Mouse (Mus musculus) cerebellum, adult 9-11 months (tissue): ENCODE data around the gene Hrc.
"Not testable (repeated sequence)": the region's sequence is repeated elsewhere in the genome, so short reads cannot be mapped to it uniquely, and the experiment has no call there.

Experiments used
- DNase-seq: peaks from one replicate; pipeline ENCODE4 v3.0.0; 2022

Gene Hrc

GRCm38 (mm10) chr7:45334605-45335004, 485 bp upstream of the Hrc start:
- DNase-seq: no peak

DNA sequence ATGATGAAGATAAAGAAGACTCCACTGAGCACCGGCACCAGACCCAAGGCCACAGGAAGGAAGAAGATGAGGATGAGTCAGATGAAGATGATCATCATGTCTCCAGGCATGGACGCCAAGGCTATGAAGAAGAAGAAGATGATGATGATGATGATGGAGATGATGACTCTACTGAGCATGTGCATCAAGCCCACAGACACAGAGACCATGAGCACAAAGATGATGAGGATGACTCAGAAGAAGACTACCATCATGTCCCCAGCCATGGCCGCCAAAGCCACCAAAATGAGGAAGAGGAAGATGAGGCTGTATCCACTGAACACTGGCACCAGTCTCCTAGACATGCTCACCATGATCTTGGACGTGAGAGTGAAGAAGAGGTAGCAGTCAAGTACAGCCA, 1.2 kb downstream of the Hrc start:
- DNase-seq: no peak

DNA sequence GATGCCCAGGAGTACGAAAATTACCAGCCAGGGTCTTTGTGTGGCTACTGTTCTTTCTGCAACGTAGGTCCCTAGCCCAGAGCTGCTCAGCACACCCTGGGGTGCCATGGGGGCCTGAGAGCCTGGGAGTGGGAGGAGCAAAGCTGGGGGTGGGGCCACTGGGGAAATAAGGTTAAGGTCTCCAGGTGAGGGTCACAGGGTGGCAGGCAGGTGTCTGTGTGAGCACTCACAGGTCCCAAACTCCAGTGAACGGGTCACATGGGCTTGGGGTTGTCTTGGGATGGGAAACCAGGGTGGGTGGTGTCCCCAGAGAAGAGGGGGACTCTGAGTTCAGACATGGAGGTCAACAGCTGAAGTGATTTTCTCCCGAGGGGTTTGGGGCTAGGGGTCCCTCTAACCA, 2.4 kb downstream of the Hrc start:
- DNase-seq: peak; percentile 49

DNA sequence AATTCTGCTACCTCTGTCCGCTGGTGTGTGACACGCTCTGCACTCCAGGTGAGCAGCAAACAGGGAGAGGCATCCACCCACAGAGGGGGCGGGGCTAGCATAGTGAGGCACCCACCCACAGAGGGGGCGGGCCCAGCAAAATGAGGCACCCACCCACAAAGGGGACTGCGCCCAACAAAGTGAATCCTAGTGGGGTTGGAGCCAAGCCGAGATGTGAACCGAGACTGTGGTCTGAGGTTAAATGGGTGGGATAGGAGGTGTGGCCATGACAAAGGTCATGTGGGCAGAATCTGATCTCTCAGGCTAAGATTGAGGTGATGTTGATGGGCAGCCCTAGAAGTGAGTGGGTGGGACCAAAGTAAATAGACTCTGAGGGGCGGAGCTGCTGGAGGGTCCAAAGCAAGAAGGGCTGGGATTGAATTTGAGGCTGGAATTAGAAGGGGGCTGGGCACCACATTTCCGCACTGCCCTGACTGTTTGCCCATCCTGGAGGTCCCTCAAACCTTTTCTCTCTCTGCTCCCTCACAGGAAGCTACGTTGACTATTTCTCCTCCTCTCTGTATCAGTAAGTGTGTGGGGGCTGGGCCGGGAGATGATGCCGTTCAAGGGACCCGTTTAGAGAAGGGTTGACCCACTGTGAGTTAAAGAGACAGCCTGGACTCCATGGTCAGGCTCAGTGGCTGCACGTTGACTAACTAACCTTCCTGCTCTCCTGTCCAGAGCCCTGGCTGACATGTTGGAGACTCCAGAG, 3.2 kb downstream of the Hrc start:
- peak; percentile 66 for DNase-seq

DNA sequence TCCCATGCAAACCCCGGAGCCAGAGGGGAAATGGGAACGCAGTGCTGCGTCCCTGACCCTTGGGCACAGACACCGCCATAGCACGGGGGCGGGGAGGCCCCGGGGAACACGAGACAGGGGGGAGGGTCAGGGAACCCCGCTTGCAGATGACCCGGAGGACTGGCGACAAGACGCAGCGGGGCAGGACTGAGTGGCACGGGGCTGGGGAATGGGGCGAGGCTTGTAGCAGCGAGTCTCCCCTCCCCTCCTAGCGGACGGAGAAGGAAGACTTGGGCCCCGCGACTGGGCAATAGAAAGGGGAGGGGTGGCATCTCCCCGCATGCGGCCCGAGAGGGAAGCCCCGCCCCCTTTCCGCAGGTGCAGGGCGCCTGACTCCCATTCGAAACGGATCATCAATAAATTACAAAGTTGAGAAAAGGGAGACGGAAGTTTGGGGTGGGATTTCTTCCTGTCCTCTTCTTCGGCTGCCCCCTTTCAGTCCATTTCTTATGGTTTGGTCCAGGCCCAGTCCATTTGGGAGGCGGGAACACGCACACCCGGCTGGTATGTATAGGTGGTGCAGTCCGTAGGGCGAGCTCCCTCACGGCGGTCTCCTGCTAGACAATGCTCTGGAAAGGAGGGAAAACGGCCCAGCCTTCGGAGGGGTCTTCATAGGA, 4.4 kb downstream of the Hrc start:
- peak; percentile 83 for DNase-seq

DNA sequence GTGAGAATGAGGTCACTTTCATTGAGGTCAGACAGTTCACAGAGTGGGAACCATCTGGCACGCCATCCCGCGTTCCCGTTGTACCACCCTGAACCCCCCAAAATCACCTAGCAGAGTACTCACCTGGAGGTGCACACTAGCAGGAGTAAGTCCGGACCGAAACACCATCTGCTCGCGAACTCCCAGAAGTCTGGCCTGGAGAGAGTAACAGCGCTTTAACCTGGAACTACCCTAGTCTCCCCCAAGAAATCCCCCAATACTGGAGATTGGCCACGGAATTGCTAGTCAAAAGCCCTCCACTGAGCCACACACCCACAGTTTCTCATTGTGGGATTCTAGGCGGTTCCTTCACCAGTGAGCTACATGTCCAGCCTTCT, 5.0 kb downstream of the Hrc start:
- DNase-seq: no peak

- DNase-seq: peak; percentile 56
Measured at GRCm38 (mm10) chr7:45340669-45341068, 5.6 kb downstream of the Hrc start.

- DNase-seq: peak; percentile 76
Measured at GRCm38 (mm10) chr7:45341303-45341702, 6.2 kb downstream of the Hrc start.

- DNase-seq: no peak
Measured at GRCm38 (mm10) chr7:45342081-45342480, 7.0 kb downstream of the Hrc start.

DNA sequence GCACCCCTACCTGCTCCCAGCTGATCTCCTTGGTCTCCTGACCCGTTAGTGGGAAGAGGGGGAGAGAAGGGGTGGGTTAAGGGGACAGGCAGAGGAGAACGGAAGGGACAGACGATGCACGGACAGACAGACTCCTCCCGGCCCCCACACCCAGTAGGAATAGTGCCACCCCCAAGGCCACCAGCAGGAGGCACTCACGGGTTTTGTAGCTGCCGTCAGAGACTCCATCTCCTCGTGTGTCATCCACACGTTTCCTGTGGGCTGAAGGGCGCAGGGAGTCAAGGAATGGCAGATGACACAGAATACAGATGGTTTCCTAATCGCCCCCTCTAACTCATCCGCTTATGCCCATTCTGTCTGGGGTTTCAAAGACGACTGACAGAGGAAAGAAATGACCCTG, 8.5 kb downstream of the Hrc start:
- DNase-seq: no peak

GRCm38 (mm10) chr7:45346905-45347304, 11.8 kb downstream of the Hrc start:
- peak; percentile 21 for DNase-seq

DNA sequence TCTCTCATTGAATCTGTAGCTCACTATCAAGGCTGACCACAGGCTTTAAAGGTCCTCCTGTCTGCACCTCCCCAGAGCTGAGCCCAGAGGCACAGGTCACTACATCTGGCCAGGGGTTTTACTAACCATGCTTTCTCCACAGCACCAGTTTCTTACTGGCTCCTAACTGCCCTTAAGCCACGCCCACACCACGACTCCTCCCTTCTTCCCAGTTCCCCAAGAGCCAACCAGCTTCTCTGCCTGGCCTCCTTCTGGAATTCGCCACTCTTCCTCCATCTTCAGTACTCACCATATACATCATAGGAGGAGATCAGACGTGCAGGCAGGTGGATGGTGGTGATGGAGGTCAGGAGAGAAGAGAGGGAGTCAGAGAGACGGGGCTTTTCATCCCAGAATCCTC, 18.0 kb downstream of the Hrc start:
- no peak for DNase-seq

GRCm38 (mm10) chr7:45355318-45356020, 20.4 kb downstream of the Hrc start:
- DNase-seq: no peak

DNA sequence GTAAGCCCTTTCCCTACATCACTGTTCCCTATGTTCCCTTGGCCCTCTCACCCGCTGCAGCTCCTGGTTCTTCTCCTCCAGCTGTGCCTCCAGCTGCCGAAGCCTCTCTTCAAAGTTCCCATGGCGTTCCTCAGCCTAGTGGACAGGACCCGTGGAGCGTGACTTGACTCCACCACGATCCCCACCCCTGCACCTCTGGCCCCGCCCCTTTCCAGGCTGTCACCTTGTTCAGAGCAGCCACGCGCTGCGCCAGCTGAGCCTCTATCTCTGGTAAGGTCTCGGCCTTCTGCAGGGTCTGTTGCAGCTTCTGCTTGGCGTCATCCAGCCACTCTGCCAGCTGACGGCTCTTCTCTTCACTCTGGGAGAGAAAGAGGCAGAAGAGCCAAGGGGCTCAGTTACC, 21.0 kb downstream of the Hrc start:
- DNase-seq: no peak

- not testable (repeated sequence) for DNase-seq
Measured at GRCm38 (mm10) chr7:45359081-45359480, 24.0 kb downstream of the Hrc start.

DNA sequence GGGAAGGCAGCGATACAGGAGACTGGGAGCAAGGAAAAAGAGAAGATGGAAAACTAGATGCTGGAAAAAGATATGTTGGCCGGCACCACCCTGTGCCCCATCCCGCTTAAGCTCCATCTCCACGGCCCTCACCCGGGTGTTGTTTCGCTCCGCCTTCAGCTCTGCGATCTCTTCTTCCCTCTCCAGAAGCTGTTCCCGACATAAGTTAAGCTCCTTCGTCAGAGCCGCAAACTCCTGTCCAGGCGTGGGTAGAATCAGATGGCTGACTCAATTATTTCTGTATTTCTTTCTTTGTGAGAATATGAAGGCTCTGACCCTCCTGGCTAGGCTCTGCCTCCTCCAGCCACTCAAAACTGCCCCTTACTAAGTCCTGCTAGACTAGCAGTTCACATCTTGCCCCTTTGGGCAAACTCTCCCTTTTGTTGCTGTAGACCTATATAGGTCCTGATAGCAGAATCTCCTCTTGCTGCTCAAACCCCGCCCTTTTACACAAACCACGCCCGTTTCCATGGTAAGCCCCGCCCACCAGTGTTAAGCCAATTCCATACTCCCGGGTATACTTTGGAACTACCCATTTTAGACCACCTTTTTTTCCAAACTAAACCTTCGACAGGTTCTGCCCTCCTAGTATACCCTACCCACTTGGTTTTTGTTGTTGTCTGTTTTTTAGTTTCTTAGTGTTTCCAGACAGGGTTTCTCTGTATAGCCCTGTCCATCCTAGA, 25.5 kb downstream of the Hrc start:
- DNase-seq: peak; percentile 75

DNA sequence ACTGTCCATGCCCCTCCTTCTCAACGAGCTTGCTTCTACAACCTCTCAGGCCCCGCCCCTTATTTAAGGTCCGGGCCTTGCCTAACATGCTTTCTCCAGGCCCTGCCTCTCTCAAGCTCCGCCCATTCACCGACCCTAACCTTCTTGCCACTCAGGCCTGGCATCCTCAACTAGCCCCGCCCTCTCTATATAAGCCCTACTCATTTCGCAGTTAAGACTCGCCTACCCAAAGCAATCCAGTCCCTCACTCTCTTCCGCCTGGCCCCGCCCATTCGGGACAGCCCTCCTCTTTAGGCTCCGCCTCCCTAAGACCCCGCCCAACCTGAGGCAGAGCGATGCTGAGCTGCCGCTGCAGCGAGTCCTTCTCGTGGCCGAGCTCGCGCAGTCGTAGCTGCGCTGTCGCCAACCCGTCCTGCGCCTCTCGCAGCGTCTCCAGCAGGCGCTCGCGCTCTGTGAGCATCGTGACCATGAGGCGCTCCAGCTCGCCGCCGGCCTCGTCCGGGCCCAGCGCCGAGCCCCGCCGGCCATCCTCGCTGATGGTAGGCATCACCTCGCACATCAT, 26.2 kb downstream of the Hrc start:
- peak; percentile 94 for DNase-seq

GRCm38 (mm10) chr7:45362801-45363200, 27.7 kb downstream of the Hrc start:
- DNase-seq: peak; percentile 90

GRCm38 (mm10) chr7:45363983-45364382, 28.9 kb downstream of the Hrc start:
- DNase-seq: peak; percentile 53

DNA sequence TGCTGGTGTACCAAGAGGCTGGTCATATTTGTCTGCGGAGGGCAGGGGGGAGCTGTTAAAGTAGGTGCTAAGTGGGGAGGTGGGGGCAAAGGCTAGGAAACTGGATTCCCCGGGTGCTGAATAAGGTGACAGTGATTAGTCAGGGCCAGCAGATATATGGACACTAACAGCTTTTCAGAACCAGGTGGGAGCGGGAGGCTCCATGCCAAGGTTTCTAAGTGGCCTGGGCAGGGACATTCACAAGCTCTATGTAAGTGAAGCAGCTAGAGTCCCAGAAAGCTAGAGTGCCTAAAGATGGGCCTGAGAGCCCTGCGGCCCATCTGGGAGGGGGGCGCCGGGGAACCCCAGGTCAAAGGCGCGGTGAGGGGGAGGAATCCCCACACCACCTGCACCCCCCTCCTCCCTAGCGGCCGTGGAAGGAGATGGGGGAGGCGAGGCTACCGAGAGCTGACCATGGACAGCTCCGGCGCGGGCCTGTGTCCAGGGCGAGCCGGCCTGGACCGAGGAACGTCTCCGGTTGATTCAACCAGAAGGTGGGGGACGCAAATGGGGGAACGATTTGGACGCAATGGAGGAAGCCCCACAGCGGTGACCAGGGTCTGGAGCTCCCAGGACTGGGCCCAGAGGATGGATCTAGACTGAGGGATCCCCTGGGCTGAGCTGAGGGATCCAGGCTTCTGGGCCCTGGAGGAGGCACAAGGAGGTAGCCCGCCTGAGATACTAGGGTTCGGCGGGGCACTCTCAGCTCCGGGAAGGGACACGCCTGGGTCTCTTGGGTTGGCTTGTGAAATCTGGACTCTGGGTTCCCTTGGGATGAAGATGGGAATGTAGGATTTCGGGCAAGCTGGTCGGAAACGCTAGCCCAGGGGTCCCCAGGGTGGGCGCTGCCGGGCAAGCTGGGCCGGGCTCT, 30.9 kb downstream of the Hrc start:
- DNase-seq: peak; percentile 82

DNA sequence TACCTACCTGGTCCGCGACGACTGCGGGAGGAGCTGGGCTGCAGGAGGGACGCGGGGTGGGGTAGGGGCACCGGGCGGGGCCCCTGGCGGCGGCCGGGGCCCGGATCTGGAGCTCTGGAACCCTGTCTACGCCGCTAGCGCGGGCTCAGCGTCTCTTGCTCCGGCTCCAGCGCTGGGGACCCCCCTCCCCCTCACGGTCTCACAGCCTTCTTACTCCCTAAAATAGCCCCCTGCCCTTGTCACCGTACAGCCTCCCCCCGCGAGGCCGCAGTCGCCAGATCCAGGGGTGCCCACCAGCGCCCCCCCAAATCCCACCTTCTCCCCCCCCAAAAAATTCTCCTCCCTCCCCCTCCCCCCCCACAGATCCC, 31.5 kb downstream of the Hrc start, which contains the start of gene Ppfia3:
Ppfia3 (minus strand) TSS at position 368 of the 368 bp plus-strand sequence.
- no peak for DNase-seq
